Mouse (Mus musculus) urinary bladder, postnatal 14 days (tissue): ENCODE results near the gene Il1rapl2.

Source experiments
- DNase-seq: peaks from one replicate; pipeline ENCODE4 v3.0.0; 2021; ENCODE audit warnings: low spot score

Il1rapl2 gene

GRCm38 (mm10) chrX:137570321-137571195 is at the start of gene Il1rapl2:
TSS of gene Il1rapl2 (plus strand) at chrX:137570608.
- no peak for DNase-seq

DNA sequence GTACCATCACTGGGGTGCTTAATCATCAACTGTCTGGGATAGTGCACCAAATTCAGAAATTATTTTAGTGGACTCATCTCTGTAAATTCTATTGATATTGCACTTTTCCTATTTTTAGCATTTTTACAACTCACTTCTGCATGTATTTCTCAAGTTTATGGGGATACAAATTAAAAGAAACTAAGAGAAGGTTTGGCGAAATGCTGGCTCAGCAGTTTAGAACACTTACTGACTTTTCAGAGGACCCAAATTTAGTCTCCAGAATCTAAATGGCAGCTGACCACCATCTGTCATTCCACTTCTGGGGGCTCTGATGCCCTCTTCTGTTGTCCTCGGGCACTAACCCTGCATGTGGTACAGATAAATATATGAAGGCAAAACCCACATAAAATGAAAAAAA is 22.1 kb upstream of the Il1rapl2 start:
- DNase-seq = no peak

GRCm38 (mm10) chrX:137569472-137570188 is 778 bp upstream of the Il1rapl2 start:
- DNase-seq = no peak

DNA sequence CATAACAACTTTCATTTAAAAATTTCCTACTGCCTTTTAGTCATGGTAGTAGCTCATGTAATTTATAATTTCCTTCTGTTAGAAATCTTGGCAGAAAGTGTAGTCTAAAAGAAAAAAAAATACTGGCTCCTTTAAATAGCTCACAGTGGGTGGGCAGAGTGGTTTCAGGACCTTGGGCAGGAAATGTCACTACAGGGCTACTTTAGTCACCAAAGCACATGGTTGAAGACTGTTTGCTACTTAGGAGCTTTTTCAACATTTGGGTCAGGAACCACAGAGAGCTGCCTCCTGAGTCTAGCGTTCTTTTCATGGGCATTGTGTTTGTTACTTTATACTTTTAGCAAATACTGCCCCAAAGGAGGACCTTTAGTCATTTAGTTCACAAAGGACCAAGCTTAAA is 12.2 kb downstream of the Il1rapl2 start:
- no peak for DNase-seq

GRCm38 (mm10) chrX:137620697-137621096 is 50.3 kb downstream of the Il1rapl2 start:
- DNase-seq = no peak

DNA sequence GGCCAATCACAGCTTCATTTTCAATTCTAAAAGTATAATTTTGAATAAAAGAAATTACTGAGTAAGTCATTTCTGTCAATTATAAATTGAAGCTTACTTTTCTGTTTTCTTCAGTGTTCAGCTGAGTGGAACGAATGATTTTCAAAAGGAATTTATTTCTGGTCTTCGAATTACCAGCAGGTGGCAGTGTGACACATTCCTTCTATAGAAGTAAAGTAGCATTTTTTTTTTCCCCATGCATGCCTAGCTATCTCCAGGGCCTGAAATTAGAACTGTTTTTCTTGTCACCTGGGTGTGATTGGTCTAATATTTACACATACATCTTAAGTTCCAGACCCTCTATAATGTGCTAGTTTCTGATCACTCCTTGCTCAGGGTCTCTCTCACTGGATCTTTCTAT is 96.6 kb downstream of the Il1rapl2 start:
- DNase-seq = peak; percentile 2

DNA sequence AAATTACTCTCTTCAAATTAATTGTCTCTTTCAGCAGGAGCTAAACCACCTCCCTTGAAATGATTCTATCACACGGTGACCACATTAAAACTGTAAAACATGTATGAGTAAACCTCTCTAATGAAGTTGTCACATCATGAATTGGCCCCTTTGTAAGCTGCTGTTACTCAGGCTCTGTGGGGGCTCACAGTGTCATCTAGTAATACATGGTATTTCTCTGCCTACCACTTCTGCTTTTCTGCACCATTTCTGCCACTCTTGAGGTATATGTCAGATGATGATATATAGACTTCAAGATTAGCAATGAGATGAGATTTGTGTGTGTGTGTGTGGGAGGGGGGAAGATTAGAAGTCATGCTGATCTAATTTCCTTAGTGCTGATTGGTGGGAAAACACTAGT is 117.6 kb downstream of the Il1rapl2 start:
- DNase-seq = no peak

- DNase-seq = no peak
These were observed 129.6 kb downstream of the Il1rapl2 start for GRCm38 (mm10) chrX:137700006-137700405.

DNA sequence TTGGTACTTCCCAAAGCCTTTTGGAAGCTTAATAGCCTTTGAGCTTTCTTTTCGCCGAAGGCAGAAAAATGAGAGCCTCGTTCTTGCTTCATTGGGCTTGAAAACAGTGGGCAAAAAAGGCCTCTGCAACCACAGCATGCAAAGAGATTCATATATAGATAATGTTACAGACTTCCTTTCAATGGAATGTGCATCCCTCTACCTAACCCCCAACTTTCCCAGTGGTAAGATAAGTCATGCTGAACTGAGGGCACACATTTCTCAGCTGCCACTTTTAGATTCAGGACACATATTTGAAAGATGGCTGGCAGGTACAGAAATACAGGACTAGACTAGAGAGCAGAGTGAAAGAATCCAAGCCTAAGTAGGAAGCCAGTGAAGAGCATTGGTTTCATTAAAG is 185.1 kb downstream of the Il1rapl2 start:
- no peak for DNase-seq

DNA sequence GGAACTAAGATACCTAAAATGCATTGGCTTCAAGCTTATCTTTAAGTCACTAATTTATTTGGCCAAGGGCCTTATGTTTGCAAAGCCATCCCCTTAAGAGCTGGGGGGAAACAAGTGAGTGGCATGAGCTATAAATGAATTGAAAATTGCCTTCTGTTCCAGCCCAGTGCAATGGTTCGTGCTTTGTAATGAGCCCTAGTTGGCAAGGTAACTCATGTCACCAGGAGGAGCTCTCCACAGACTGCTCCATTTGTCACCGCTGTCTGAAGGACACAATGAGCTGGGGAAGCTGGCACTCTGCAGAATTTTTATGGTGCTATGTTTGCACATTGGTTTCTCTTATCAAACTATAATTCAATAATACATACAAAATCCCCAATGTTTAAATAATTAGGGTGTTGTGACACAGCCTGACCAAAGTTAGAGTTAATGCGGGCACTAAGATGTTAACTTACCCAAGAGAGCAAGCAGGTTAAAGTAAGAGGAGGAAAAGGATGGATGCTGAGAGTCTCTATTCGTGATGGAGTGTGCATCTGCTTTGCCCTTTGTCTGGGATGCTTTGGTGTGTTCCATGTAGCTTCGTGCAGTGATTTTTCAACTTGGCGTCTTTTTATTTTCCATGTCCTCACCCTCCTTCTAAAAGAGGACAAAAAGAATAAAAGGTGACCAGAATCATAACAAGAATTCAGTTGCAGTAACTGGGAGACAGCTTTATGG is 235.2 kb downstream of the Il1rapl2 start:
- no peak for DNase-seq

GRCm38 (mm10) chrX:137806231-137807114 is 236.1 kb downstream of the Il1rapl2 start:
- no peak for DNase-seq

GRCm38 (mm10) chrX:137809526-137809925 is 239.1 kb downstream of the Il1rapl2 start:
- DNase-seq = no peak

DNA sequence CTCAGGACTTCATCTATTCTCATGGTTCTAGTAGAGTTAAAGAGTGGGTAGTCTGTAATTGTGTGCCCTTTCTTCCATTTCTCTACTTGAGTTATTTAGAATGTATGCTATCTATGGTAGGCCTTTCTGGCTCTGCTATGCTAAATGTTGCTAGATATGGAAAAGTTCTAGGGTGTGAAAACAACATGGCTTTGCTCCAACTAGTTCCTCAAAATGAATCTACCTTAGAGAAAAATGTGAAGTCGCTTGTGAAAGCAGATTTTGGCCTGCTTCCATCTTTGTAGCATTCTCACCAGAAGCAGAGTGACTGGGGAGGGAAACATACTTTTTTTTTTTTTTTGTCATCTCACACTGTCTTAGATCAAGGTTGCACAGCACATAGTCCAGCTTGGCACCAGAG is 241.7 kb downstream of the Il1rapl2 start:
- no peak for DNase-seq

- DNase-seq = no peak
These were observed 278.5 kb downstream of the Il1rapl2 start for GRCm38 (mm10) chrX:137848936-137849335.

GRCm38 (mm10) chrX:137923490-137923889 is 353.1 kb downstream of the Il1rapl2 start:
- DNase-seq = no peak

GRCm38 (mm10) chrX:137926835-137927234 is 356.4 kb downstream of the Il1rapl2 start:
- DNase-seq = no peak

DNA sequence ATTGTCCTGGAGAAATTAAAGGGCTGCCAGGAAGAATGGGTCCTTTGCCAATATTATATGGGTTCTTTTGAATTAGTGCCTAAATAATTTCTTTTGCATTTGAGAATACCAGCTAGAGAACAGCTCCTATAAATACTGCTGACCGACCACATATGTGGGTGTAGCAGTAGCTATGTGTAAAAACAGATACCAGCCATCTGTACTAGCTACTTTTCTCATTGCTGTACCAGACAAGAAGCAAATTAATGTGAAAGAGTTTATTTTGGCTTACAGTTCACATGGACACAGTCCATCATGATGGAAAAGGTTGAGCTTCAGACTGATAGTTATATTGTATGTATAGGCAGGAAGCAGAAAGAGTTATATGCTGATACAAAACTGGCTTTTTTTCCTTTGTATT is 377.3 kb downstream of the Il1rapl2 start:
- no peak for DNase-seq

DNA sequence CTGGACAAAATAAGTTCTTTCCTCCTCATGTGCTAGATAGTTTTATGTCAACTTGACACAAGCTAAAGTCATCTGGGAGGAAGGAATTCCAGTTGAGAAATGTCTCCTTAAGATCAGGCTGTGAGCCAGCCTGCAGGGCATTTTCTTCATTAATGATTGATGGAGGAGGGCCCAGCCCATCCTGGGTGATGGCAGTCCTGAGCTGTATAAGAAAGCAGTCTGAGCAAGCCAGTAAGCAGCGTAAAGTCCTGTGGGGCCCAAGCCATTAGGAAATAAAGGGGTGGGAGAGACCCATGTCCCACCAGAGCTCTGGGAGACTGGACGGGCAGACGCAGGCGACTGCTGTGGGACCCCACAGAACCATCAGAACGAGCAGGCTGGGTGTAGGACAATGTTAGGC is 400.9 kb downstream of the Il1rapl2 start:
- DNase-seq = no peak

GRCm38 (mm10) chrX:138043113-138043512 is 472.7 kb downstream of the Il1rapl2 start:
- no peak for DNase-seq

DNA sequence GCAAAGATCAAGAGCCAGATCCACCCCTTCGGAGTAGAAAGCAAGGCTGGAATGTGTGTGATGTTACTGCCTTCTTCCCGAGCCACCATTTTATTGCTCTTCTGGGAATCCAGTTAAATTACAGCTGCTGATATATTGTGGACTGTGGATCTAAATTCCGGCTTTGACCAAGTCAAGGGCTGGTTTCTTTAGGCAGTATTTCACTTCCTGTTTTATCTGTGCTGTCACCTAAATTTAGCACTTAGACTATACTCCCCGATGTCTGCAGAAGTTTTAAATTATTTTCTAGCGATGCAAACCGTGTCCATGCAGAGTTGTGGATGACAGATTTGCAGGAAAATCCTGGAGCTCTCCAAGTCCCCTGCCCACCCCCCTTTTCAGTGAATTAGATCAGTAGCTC is 533.5 kb downstream of the Il1rapl2 start:
- DNase-seq = no peak

DNA sequence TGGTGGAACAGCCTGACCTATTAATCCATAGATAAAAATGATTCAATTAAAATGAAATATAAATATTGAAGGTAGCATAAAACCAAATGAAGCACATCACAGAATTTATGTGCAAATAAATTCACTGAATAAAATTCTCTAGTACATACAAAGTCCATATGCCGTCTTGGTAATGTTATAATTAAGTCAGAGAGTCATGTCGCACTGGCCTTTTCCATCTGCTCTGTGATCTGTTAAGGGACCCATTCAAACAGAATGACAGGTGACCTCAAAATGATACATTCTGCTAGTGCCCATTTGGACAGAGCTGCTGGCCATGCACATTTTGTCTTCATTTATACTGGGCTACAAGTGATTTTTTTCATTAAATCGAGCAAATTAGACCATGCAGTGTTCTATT is 534.3 kb downstream of the Il1rapl2 start:
- no peak for DNase-seq

GRCm38 (mm10) chrX:138170146-138170545 is 599.7 kb downstream of the Il1rapl2 start:
- no peak for DNase-seq
